Mouse (Mus musculus): ENCODE measurements around the gene Ciz1. TPM values are rescaled to one million over a fixed set of nuclear protein-coding genes. Genes with fewer than 3 reads are reported as not detected.

Ciz1 gene
- 48.7 and 56.6 TPM in 2 replicates for polyA plus RNA-seq (2015; fragmentation: Nextera tagmentation; extraction: Ambion mirVana)

- Histone ChIP-seq H3K36me3 (no peaks in the 10 kb centered on the region), H3K4me2 (peak within 1 kb of the TSS; percentile 99), H3K27ac (peak within 1 kb of the TSS; percentile 23; the same call in 1 of the 2 replicates), H3K4me1 (peaks cover 36% of the 10 kb centered on the region), H3K27me3 (no peaks in the 10 kb centered on the region), H3K9ac (peak within 1 kb of the TSS; percentile 67), H3K4me3 (replicated peaks) (peak within 1 kb of the TSS; percentile 62), H3K9me3 (replicated peaks) (no peaks in the 10 kb centered on the region)
- 1% methylated on average over 44 of the region's 52 CpGs for WGBS
- ATAC-seq (replicated peaks; ENCODE audit: low FRiP score): peak; percentile 50; the same call in 1 of the 2 replicates
Measured at GRCm38 (mm10) chr2:32352151-32353006, at the start of gene Ciz1. TSS of gene Ciz1 (plus strand) at chr2:32352327.

DNA sequence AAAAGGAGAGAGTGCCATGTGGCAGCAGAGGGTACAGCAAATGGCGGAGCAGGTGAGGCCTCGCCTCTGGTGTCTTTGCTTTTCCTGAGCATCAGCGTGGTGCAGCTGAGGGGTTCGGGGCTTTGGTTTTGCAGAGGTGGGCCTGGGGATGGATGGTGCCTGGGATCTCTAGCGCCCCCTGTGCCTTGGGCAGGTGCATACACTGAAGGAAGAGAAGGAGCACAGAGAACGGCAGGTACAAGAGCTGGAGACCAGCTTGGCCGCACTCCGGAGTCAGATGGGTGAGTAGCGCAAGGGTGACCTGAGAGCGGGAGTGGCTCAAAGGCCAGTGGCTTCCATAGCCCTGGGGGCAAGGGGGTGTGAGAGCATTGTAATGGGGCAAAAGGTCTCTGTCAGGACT lies 49.2 kb upstream of the Ciz1 start:
- H3K27me3 ChIP-seq: no peaks in the 10 kb centered on the region
- no peaks in the 10 kb centered on the region for H3K9me3 ChIP-seq (replicated peaks)
- 85% methylated on average over 10 of the region's 10 CpGs for WGBS
- H3K9ac ChIP-seq: no peak overlapping the region
- no peak overlapping the region for H3K4me2 ChIP-seq
- no peak overlapping the region for H3K27ac ChIP-seq
- H3K4me3 ChIP-seq (replicated peaks): no peak overlapping the region
- ATAC-seq (replicated peaks; ENCODE audit: low FRiP score): no peak
- no peaks in the 10 kb centered on the region for H3K4me1 ChIP-seq
- peaks cover 99% of the 10 kb centered on the region for H3K36me3 ChIP-seq

GRCm38 (mm10) chr2:32304145-32304832 lies 47.8 kb upstream of the Ciz1 start:
- peak; percentile 32; the same call in 1 of the 2 replicates for ATAC-seq (replicated peaks; ENCODE audit: low FRiP score)
- Histone ChIP-seq H3K27ac (no peak overlapping the region), H3K9ac (no peak overlapping the region), H3K4me3 (replicated peaks) (no peak overlapping the region), H3K36me3 (peaks cover 97% of the 10 kb centered on the region), H3K9me3 (replicated peaks) (no peaks in the 10 kb centered on the region), H3K4me2 (no peak overlapping the region), H3K27me3 (no peaks in the 10 kb centered on the region), H3K4me1 (no peaks in the 10 kb centered on the region)
- WGBS: 54% methylated on average over 8 of the region's 8 CpGs

DNA sequence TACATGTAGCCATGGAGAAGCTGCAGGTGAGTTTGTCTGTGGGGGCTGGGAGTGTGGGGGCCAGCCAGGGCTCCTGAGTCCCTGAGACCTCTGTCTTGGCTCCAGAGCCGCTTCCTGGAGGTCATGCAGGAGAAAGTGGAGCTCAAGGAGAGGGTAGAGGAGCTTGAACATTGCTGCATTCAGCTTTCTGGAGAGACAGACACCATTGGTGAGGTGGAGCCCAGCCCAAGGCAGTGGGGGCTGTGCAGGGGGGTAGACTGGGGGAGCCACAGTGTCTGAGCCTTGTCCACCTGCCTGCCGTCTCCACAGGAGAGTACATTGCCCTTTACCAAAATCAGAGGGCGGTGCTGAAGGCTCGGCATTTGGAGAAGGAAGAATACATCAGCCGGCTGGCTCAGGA lies 46.5 kb upstream of the Ciz1 start:
- peaks cover 6% of the 10 kb centered on the region for H3K4me1 ChIP-seq
- H3K9ac ChIP-seq: no peak overlapping the region
- H3K36me3 ChIP-seq: peaks cover 85% of the 10 kb centered on the region
- ATAC-seq (replicated peaks; ENCODE audit: low FRiP score): no peak
- H3K9me3 ChIP-seq (replicated peaks): no peaks in the 10 kb centered on the region
- H3K4me2 ChIP-seq: no peak overlapping the region
- 82% methylated on average over 5 of the region's 5 CpGs for WGBS
- no peaks in the 10 kb centered on the region for H3K27me3 ChIP-seq
- H3K27ac ChIP-seq: no peak overlapping the region
- H3K4me3 ChIP-seq (replicated peaks): no peak overlapping the region

- Histone ChIP-seq H3K9ac (no peak overlapping the region), H3K4me3 (replicated peaks) (no peak overlapping the region), H3K27me3 (no peaks in the 10 kb centered on the region), H3K9me3 (replicated peaks) (no peaks in the 10 kb centered on the region), H3K27ac (no peak overlapping the region), H3K4me2 (no peak overlapping the region), H3K36me3 (peaks cover 80% of the 10 kb centered on the region), H3K4me1 (peaks cover 11% of the 10 kb centered on the region)
- ATAC-seq (replicated peaks; ENCODE audit: low FRiP score): no peak
- 82% methylated on average over 9 of the region's 9 CpGs for WGBS
Measured at GRCm38 (mm10) chr2:32306176-32306575, 46.0 kb upstream of the Ciz1 start.

DNA sequence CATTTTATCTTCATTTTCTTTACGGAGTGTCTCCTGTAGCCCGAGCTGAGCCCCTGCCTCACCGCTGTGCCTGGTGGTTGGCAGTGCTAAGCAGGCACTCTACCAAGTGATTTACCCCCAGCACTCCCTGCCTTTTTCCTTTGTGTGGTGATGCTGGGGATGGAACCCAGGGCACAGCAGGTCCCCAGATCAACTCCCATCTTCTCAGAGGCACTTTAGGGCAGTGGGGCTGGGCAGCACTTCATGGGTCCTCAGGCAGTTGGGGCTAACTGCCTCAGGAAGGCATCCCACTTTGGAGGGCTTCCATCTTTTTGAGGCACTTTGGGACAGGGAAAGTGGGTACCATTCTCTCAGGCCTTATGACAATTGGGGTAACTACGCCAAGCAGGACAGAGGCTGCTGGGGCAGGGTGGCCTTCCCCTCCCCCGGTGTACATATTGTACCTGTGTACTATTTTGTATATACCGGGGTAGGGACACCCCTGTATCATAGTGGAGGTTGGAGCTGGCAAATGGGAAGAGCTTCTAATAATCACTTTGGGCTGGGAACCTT lies 44.8 kb upstream of the Ciz1 start:
- no peak for ATAC-seq (replicated peaks; ENCODE audit: low FRiP score)
- Histone ChIP-seq H3K9me3 (replicated peaks) (no peaks in the 10 kb centered on the region), H3K27ac (no peak overlapping the region), H3K36me3 (peaks cover 68% of the 10 kb centered on the region), H3K4me2 (no peak overlapping the region), H3K4me3 (replicated peaks) (no peak overlapping the region), H3K9ac (no peak overlapping the region), H3K4me1 (peaks cover 21% of the 10 kb centered on the region), H3K27me3 (no peaks in the 10 kb centered on the region)
- 82% methylated on average over 6 of the region's 6 CpGs for WGBS

DNA sequence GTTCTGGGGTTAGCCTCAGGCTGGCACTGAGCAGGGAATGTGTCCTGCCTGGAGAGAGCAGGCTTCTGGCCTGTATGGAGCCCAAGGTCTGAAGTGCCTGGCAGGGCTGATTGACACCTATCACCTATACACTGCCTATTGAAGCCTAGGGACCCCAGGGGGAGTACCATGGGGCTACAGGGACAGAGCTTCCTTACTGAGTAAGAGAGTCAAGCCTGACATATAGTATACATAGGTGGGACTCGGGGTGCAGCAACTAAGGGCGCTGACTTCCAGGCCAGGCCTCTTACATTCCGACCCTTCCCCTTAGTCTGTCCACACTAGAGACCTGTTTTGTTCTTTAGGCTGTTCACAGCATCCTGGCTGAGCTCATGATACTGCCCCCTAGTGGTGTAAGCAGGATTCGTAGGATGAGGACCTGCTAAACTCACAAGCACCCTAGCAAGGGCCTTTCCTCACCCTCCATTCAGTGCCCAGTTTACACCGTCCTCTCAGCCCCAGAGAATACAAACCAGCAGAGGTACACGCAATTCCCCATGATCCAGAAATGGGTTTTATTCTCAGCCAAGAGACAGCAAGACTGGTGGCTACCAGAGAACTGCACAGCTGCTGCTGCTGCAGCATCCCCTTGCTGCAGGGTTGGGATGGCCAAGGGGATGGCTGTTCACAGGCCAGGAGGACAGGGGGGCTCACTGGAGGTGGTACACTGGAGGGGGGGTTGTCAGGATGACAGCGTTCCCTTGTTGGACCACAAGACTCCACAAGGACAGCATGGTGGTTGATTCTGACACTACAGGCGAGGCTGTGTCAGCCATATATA lies 44.0 kb upstream of the Ciz1 start:
- H3K4me3 ChIP-seq (replicated peaks): no peak overlapping the region
- H3K27ac ChIP-seq: no peak overlapping the region
- no peak overlapping the region for H3K4me2 ChIP-seq
- peaks cover 27% of the 10 kb centered on the region for H3K4me1 ChIP-seq
- H3K9ac ChIP-seq: no peak overlapping the region
- WGBS: 55% methylated on average over 8 of the region's 8 CpGs
- no peaks in the 10 kb centered on the region for H3K27me3 ChIP-seq
- H3K9me3 ChIP-seq (replicated peaks): no peaks in the 10 kb centered on the region
- ATAC-seq (replicated peaks; ENCODE audit: low FRiP score): no peak
- H3K36me3 ChIP-seq: peaks cover 60% of the 10 kb centered on the region

- Histone ChIP-seq H3K27ac (no peak overlapping the region), H3K4me3 (replicated peaks) (no peak overlapping the region), H3K9ac (no peak overlapping the region), H3K9me3 (replicated peaks) (no peaks in the 10 kb centered on the region), H3K36me3 (peaks cover 51% of the 10 kb centered on the region), H3K27me3 (no peaks in the 10 kb centered on the region), H3K4me1 (peaks cover 27% of the 10 kb centered on the region), H3K4me2 (no peak overlapping the region)
- ATAC-seq (replicated peaks; ENCODE audit: low FRiP score): no peak
- WGBS: 87% methylated on average over 16 of the region's 16 CpGs
Measured at GRCm38 (mm10) chr2:32308870-32309568, 43.1 kb upstream of the Ciz1 start.

DNA sequence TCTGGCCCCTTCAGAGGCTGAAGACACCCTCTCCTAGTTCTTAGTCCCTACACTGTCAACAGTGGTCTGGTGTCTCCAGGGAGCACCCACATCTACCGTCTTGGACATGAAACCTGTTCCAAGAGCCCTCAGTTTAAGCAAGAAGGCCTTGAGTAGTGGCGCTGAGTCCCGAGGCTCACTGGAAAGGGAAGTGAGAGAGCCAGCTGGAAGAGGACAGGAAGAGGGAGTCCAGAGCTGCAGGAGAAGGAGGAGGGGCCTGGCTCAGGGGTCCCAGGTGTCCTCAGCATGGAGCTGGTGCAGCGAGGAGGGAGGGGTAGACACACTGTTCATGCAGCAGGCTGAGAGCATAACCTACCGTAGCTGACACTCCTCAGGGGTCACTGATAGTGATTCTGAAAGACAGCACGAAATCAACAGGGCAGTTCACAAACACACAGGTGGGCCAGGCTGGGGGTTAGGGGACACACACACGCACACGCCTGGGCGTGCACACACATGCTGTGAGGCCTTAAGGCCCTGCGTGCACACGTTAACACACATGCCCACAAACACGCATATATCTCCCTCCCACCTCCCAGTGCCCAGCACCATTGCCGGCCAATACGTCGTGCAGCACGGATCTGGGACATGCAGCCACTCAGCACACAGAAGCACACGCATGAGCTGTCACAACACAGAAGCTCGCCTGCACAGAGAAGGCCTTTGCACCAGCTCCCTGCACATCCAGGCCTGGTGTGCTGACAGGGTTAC lies 41.9 kb upstream of the Ciz1 start:
- no peak overlapping the region for H3K4me3 ChIP-seq (replicated peaks)
- H3K27me3 ChIP-seq: no peaks in the 10 kb centered on the region
- no peak for ATAC-seq (replicated peaks; ENCODE audit: low FRiP score)
- no peak overlapping the region for H3K27ac ChIP-seq
- H3K4me2 ChIP-seq: no peak overlapping the region
- WGBS: 82% methylated on average over 18 of the region's 18 CpGs
- peaks cover 39% of the 10 kb centered on the region for H3K36me3 ChIP-seq
- H3K4me1 ChIP-seq: peaks cover 33% of the 10 kb centered on the region
- no peak overlapping the region for H3K9ac ChIP-seq
- no peaks in the 10 kb centered on the region for H3K9me3 ChIP-seq (replicated peaks)

- no peak overlapping the region for H3K27ac ChIP-seq
- H3K9me3 ChIP-seq (replicated peaks): no peaks in the 10 kb centered on the region
- H3K27me3 ChIP-seq: no peaks in the 10 kb centered on the region
- 0 out of 2 replicates have a peak, but pooled peaks have one; percentile 3 for ATAC-seq (replicated peaks; ENCODE audit: low FRiP score)
- H3K4me2 ChIP-seq: peak overlapping the region; percentile 100
- H3K36me3 ChIP-seq: peaks cover 25% of the 10 kb centered on the region
- WGBS: 7% methylated on average over 39 of the region's 42 CpGs
- H3K4me1 ChIP-seq: peaks cover 46% of the 10 kb centered on the region
- H3K4me3 ChIP-seq (replicated peaks): peak overlapping the region; percentile 77
- H3K9ac ChIP-seq: peak overlapping the region; percentile 78
Measured at GRCm38 (mm10) chr2:32311443-32312317, 40.4 kb upstream of the Ciz1 start.

All from kidney, embryonic 15.5 days (tissue).